Mouse (Mus musculus) C2C12 (cell line): ENCODE data around the gene Gm10153. TPM values are rescaled to one million over a fixed set of nuclear protein-coding genes. Genes with fewer than 3 reads are reported as not detected.
"Not testable (repeated sequence)": the region's sequence is repeated elsewhere in the genome, so short reads cannot be mapped to it uniquely, and the experiment has no call there.

Experiments
- H3K27me3 ChIP-seq: one replicate; pipeline ENCODE4 v1.6.1; 2011; ENCODE audit not compliant: control insufficient read depth, insufficient read depth, insufficient read length
- H3K36me3 ChIP-seq: one replicate; pipeline ENCODE4 v1.6.1; 2011; ENCODE audit not compliant: control insufficient read depth, insufficient read depth
- H3K4me3 ChIP-seq: one replicate; pipeline ENCODE4 v1.5.1; 2011; ENCODE audit warnings: mild to moderate bottlenecking, control low read depth; ENCODE audit not compliant: poor library complexity, insufficient read depth, severe bottlenecking
- H3K79me2 ChIP-seq: one replicate; pipeline ENCODE4 v1.6.1; 2011; ENCODE audit not compliant: control insufficient read depth, insufficient read depth
- H3K79me3 ChIP-seq: one replicate; pipeline ENCODE4 v1.6.1; 2011; ENCODE audit warnings: low read depth, control low read depth
- H3ac ChIP-seq: one replicate; pipeline ENCODE3; 2011; ENCODE audit warnings: low read depth; ENCODE audit not compliant: control insufficient read depth, insufficient read length
- CEBPB ChIP-seq: IDR thresholded peaks from one replicate; pipeline ENCODE4 v1.6.1; 2011; ENCODE audit warnings: low read depth, mild to moderate bottlenecking, control low read depth, moderate library complexity
- CTCF ChIP-seq: IDR thresholded peaks from one replicate; pipeline ENCODE4 v1.5.1; 2011; ENCODE audit not compliant: control insufficient read depth, insufficient read depth, insufficient read length
- FOSL1 ChIP-seq: IDR thresholded peaks from one replicate; pipeline ENCODE4 v1.8.0; 2011; ENCODE audit warnings: mild to moderate bottlenecking, low read length; ENCODE audit not compliant: poor library complexity, insufficient read depth, severe bottlenecking
- MAX ChIP-seq: IDR thresholded peaks from one replicate; pipeline ENCODE4 v1.6.1; 2011; ENCODE audit warnings: mild to moderate bottlenecking, control low read depth
- MYOD1 ChIP-seq: IDR thresholded peaks from one replicate; pipeline ENCODE4 v1.6.1; 2011; ENCODE audit warnings: low read depth; ENCODE audit not compliant: control insufficient read depth, insufficient read length
- MYOG ChIP-seq: IDR thresholded peaks from one replicate; pipeline ENCODE4 v1.6.1; 2011; ENCODE audit not compliant: control insufficient read depth, insufficient read length; ENCODE audit errors: extremely low read depth
- USF1 ChIP-seq: IDR thresholded peaks from one replicate; pipeline ENCODE4 v1.6.1; 2011; ENCODE audit warnings: low read depth, mild to moderate bottlenecking, control low read depth, moderate library complexity
- long read RNA-seq, 2 experiments: library from polyadenylated mRNA; unstranded; transcript quantifications; one replicate each; pipeline ENCODE4 v2.0.0; 2019 to 2020
- polyA plus RNA-seq: library from polyadenylated mRNA; unstranded; fragments of >200 nt; fragmentation: generic; extraction: Trizol; gene quantifications from one replicate; pipeline ENCODE4 v1.2.1, GENCODE M21; 2012; ENCODE audit warnings: missing spikeins

Gm10153 gene
- polyA plus RNA-seq: not detected
- long read RNA-seq, experiment 1: 0 reads
- long read RNA-seq, experiment 2: 0 reads

- TF ChIP-seq CEBPB: no peak
- TF ChIP-seq MAX: no peak
- TF ChIP-seq CTCF: no peak
- H3K79me3 ChIP-seq: no peaks in the 10 kb centered on the region
- no peak within 1 kb of the TSS for H3K4me3 ChIP-seq
- H3K27me3 ChIP-seq: peaks cover 3% of the 10 kb centered on the region
- no peaks in the 10 kb centered on the region for H3K36me3 ChIP-seq
- H3K79me2 ChIP-seq: no peaks in the 10 kb centered on the region
- no peak within 1 kb of the TSS for H3ac ChIP-seq
Observed at GRCm38 (mm10) chr7:142190289-142190688, at the start of gene Gm10153. Gene Gm10153 (minus strand): TSS chr7:142190389.

- Histone ChIP-seq H3K27me3 (no peaks in the 10 kb centered on the region), H3K36me3 (no peaks in the 10 kb centered on the region), H3K4me3 (no peak overlapping the region), H3ac (no peak overlapping the region), H3K79me2 (no peaks in the 10 kb centered on the region), H3K79me3 (no peaks in the 10 kb centered on the region)
- TF ChIP-seq CEBPB (no peak), USF1 (no peak), MAX (no peak), CTCF (no peak), MYOD1 (no peak), FOSL1 (no peak), MYOG (no peak)
Observed at GRCm38 (mm10) chr7:142231540-142231939, 41.4 kb upstream of the Gm10153 start.

- H3K27me3 ChIP-seq, H3K4me3 ChIP-seq, H3K36me3 ChIP-seq, H3K79me2 ChIP-seq, H3K79me3 ChIP-seq, H3ac ChIP-seq: not testable (repeated sequence)
Observed at GRCm38 (mm10) chr7:142229871-142230270, 39.7 kb upstream of the Gm10153 start, which contains the start of gene Krtap5-5. Gene Krtap5-5 (minus strand): TSS chr7:142229971.

- H3K79me2 ChIP-seq: no peaks in the 10 kb centered on the region
- no peak overlapping the region for H3K4me3 ChIP-seq
- no peaks in the 10 kb centered on the region for H3K36me3 ChIP-seq
- H3ac ChIP-seq: no peak overlapping the region
- peaks cover 13% of the 10 kb centered on the region for H3K27me3 ChIP-seq
- no peaks in the 10 kb centered on the region for H3K79me3 ChIP-seq
- TF ChIP-seq MYOG (no peak), USF1 (no peak), CTCF (no peak), MAX (no peak), MYOD1 (no peak), FOSL1 (no peak)
Observed at GRCm38 (mm10) chr7:142224518-142224917, 34.3 kb upstream of the Gm10153 start.

- H3K79me2 ChIP-seq, H3K79me3 ChIP-seq, H3K36me3 ChIP-seq, H3K27me3 ChIP-seq, H3K4me3 ChIP-seq, H3ac ChIP-seq: not testable (repeated sequence)
Observed at GRCm38 (mm10) chr7:142212136-142212535, 21.9 kb upstream of the Gm10153 start.

GRCm38 (mm10) chr7:142211559-142211958 is 21.4 kb upstream of the Gm10153 start, which contains the start of gene Gm7579:
Gene Gm7579 (plus strand): TSS chr7:142211859.
- H3ac ChIP-seq: no peak within 1 kb of the TSS
- H3K79me2 ChIP-seq: no peaks in the 10 kb centered on the region
- H3K27me3 ChIP-seq: peaks cover 6% of the 10 kb centered on the region
- no peak for TF ChIP-seq CEBPB
- TF ChIP-seq MAX: no peak
- TF ChIP-seq MYOG: no peak
- no peak for TF ChIP-seq MYOD1
- TF ChIP-seq USF1: no peak
- no peak for TF ChIP-seq FOSL1
- no peak for TF ChIP-seq CTCF
- no peaks in the 10 kb centered on the region for H3K79me3 ChIP-seq
- no peaks in the 10 kb centered on the region for H3K36me3 ChIP-seq
- H3K4me3 ChIP-seq: no peak within 1 kb of the TSS

GRCm38 (mm10) chr7:142206891-142207290 is 16.7 kb upstream of the Gm10153 start:
- H3ac ChIP-seq, H3K4me3 ChIP-seq, H3K27me3 ChIP-seq, H3K79me2 ChIP-seq, H3K36me3 ChIP-seq, H3K79me3 ChIP-seq: not testable (repeated sequence)
